Mouse (Mus musculus): Measurements from ENCODE around the gene Fbxw8.

Fbxw8 gene

GRCm38 (mm10) chr5:118026343-118026742 is 128.9 kb downstream of the Fbxw8 start:
- no peak for DNase-seq (ENCODE audit: low read depth, low spot score)

- DNase-seq (ENCODE audit: low read depth, low spot score), result peak; percentile 25
Observed at GRCm38 (mm10) chr5:118025880-118026279, 129.4 kb downstream of the Fbxw8 start.

GRCm38 (mm10) chr5:118023053-118023452 is 132.2 kb downstream of the Fbxw8 start:
- DNase-seq (ENCODE audit: low read depth, low spot score), result no peak

GRCm38 (mm10) chr5:118019905-118020304 is 135.4 kb downstream of the Fbxw8 start:
- no peak for DNase-seq (ENCODE audit: low read depth, low spot score)

GRCm38 (mm10) chr5:118017527-118017926 is 137.7 kb downstream of the Fbxw8 start:
- DNase-seq (ENCODE audit: low read depth, low spot score), result no peak

- DNase-seq (ENCODE audit: low read depth, low spot score), result no peak
Observed at GRCm38 (mm10) chr5:118015669-118016068, 139.6 kb downstream of the Fbxw8 start.

- no peak for DNase-seq (ENCODE audit: low read depth, low spot score)
Observed at GRCm38 (mm10) chr5:118015028-118015427, 140.2 kb downstream of the Fbxw8 start.
